Mouse (Mus musculus) forebrain, embryonic 11.5 days (tissue): ENCODE measurements around the gene Pus3. TPM values are rescaled to one million over a fixed set of nuclear protein-coding genes. Genes with fewer than 3 reads are reported as not detected.
A peak's percentile ranks its signal among the peaks of the same experiment; 100 is the strongest.

Source experiments
- ATAC-seq: fragments of 200-750 bp; cut with Nextera tagmentation; replicated peaks from 2 replicates; pipeline ENCODE4 v1.8.0; 2017; ENCODE audit warnings: moderate TSS enrichment; ENCODE audit not compliant: low FRiP score
- DNase-seq: peaks from one replicate; pipeline ENCODE4 v3.0.0-alpha.2; 2017; ENCODE audit warnings: low spot score
- H3K27ac ChIP-seq: fragments of 300-500 bp; sonication (generic); 2 replicates; pipeline ENCODE4 v1.5.1; 2014; ENCODE audit warnings: low read depth, low read length
- H3K27me3 ChIP-seq: fragments of 300-500 bp; sonication (generic); 2 replicates; pipeline ENCODE4 v1.6.1; 2014; ENCODE audit warnings: mild to moderate bottlenecking, low read length, mixed read lengths; ENCODE audit not compliant: control insufficient read depth, insufficient read depth
- H3K36me3 ChIP-seq: fragments of 300-500 bp; sonication (generic); 2 replicates; pipeline ENCODE4 v1.6.1; 2014; ENCODE audit warnings: mild to moderate bottlenecking, low read length, moderate library complexity, mixed read lengths; ENCODE audit not compliant: control insufficient read depth, insufficient read depth
- H3K4me1 ChIP-seq: fragments of 300-500 bp; sonication (generic); replicated peaks from 2 replicates; pipeline ENCODE4 v1.6.1; 2014; ENCODE audit warnings: low read length, mixed read lengths; ENCODE audit not compliant: control insufficient read depth, insufficient read depth
- H3K4me2 ChIP-seq: fragments of 300-500 bp; sonication (generic); 2 replicates; pipeline ENCODE4 v1.6.1; 2014; ENCODE audit warnings: low read depth, mild to moderate bottlenecking, low read length, moderate library complexity, mixed read lengths; ENCODE audit not compliant: severe bottlenecking
- H3K4me3 ChIP-seq: fragments of 300-500 bp; sonication (generic); 2 replicates; pipeline ENCODE4 v1.5.1; 2014; ENCODE audit warnings: low read depth, low read length
- H3K9ac ChIP-seq: fragments of 300-500 bp; sonication (generic); 2 replicates; pipeline ENCODE4 v1.6.1; 2014; ENCODE audit warnings: low read length
- H3K9me3 ChIP-seq: fragments of 300-500 bp; sonication (generic); 2 replicates; pipeline ENCODE4 v1.6.1; 2016; ENCODE audit warnings: low read length, mixed read lengths; ENCODE audit not compliant: control insufficient read depth
- WGBS: fragments of 180-500 bp; shearing (Covaris S2); extraction: QIAGEN DNeasy Blood & Tissue Kit; methylation state at CpG from one replicate; pipeline ENCODE4 v1.1.7; 2014; 5-methylcytosine and 5-hydroxymethylcytosine counted together
- polyA plus RNA-seq: library from polyadenylated mRNA; unstranded; fragments of >200 nt; fragmentation: Nextera tagmentation; extraction: Ambion mirVana; gene quantifications from 2 replicates; pipeline ENCODE4 v1.2.1, GENCODE M21; 2014

Pus3 gene
- polyA plus RNA-seq, result 21.8 TPM in 2 replicates

GRCm38 (mm10) chr9:35558257-35559008, at the start of gene Pus3, which contains the start of gene Ddx25:
Gene Pus3 (plus strand): TSS chr9:35558595.
Gene Ddx25 (minus strand): TSS chr9:35558528.
- Histone ChIP-seq H3K9me3 (no peaks in the 10 kb centered on the region), H3K4me3 (peak within 1 kb of the TSS; percentile 65), H3K36me3 (peaks cover 7% of the 10 kb centered on the region; the same call in 1 of the 2 replicates), H3K4me2 (peak within 1 kb of the TSS; percentile 92), H3K27ac (peak within 1 kb of the TSS; percentile 20; the same call in 1 of the 2 replicates), H3K9ac (peak within 1 kb of the TSS; percentile 69), H3K27me3 (peaks cover 4% of the 10 kb centered on the region; the same call in 1 of the 2 replicates), H3K4me1 (no peaks in the 10 kb centered on the region; the same call in 1 of the 2 replicates)
- peak; percentile 89 for DNase-seq
- under 1% methylated on average over 58 of the region's 59 CpGs for WGBS
- ATAC-seq, result peak; percentile 86

GRCm38 (mm10) chr9:35513900-35514299, 44.5 kb upstream of the Pus3 start:
- Histone ChIP-seq H3K27ac (no peak overlapping the region), H3K9me3 (no peaks in the 10 kb centered on the region), H3K27me3 (no peaks in the 10 kb centered on the region), H3K4me1 (no peaks in the 10 kb centered on the region), H3K4me2 (no peak overlapping the region), H3K4me3 (no peak overlapping the region), H3K36me3 (no peaks in the 10 kb centered on the region), H3K9ac (no peak overlapping the region)
- 84% methylated on average over 4 of the region's 4 CpGs for WGBS
- DNase-seq (no peak), ATAC-seq (no peak)

- Histone ChIP-seq H3K4me1 (no peaks in the 10 kb centered on the region), H3K9me3 (no peaks in the 10 kb centered on the region), H3K9ac (no peak overlapping the region), H3K4me3 (no peak overlapping the region), H3K36me3 (no peaks in the 10 kb centered on the region), H3K27me3 (no peaks in the 10 kb centered on the region), H3K27ac (no peak overlapping the region), H3K4me2 (no peak overlapping the region)
- WGBS, result 91% methylated on average over 5 of the region's 5 CpGs
- ATAC-seq (no peak), DNase-seq (peak; percentile 41)
Measured at GRCm38 (mm10) chr9:35516182-35516581, 42.2 kb upstream of the Pus3 start.

DNA sequence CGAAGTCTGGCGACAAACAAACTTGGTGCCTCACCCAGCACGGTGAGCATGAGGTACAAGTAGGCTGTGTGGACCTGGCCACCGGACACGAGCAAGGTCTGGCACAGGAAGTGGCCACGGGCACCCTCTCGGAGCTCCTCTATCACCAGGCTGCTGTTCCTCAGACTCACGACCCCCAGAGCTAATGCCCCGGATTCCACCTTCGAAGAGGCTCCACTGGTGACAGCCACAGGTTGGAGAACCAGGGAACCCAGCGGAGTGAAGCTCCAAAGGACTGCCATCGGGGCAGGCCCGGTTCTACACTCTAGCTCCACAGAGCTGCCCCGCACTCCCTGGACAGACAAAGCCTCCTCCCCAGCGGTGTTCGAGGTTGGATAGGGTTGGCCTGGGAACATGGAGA, 41.7 kb upstream of the Pus3 start:
- no peak overlapping the region for H3K4me2 ChIP-seq
- no peak overlapping the region for H3K9ac ChIP-seq
- 89% methylated on average over 16 of the region's 16 CpGs for WGBS
- no peaks in the 10 kb centered on the region for H3K27me3 ChIP-seq
- H3K27ac ChIP-seq, result no peak overlapping the region
- H3K4me3 ChIP-seq, result no peak overlapping the region
- no peaks in the 10 kb centered on the region for H3K4me1 ChIP-seq
- no peaks in the 10 kb centered on the region for H3K9me3 ChIP-seq
- no peaks in the 10 kb centered on the region for H3K36me3 ChIP-seq
- DNase-seq, result peak; percentile 38
- no peak for ATAC-seq

DNA sequence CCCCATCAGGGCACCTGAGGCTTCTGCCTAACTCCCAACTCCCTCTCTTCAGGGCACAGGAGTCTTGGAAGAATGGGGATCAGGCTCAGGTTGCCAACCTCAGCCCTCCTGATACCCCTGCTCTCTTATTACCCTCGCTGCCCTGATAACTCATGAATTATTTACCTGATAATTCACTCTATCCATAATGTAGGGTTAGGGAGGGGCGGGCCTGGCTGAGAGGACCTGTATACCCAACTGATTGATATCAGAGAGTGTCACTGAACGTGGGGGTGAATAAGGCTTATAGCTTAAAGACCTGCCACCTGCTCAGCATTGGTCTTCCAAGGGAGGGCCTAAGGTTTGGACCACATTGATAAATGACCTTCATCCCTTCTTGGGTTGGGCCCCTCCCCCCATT, 40.2 kb upstream of the Pus3 start, which contains the start of gene Gm1113:
Gm1113 (minus strand) TSS at position 101 of the 400 bp plus-strand sequence.
- Histone ChIP-seq H3K4me2 (no peak within 1 kb of the TSS), H3K9ac (no peak within 1 kb of the TSS), H3K27ac (no peak within 1 kb of the TSS), H3K4me1 (no peaks in the 10 kb centered on the region), H3K27me3 (no peaks in the 10 kb centered on the region), H3K4me3 (no peak within 1 kb of the TSS), H3K36me3 (no peaks in the 10 kb centered on the region), H3K9me3 (no peaks in the 10 kb centered on the region)
- DNase-seq (no peak), ATAC-seq (no peak)
- 70% methylated on average over 3 of the region's 3 CpGs for WGBS

GRCm38 (mm10) chr9:35520631-35521348, 37.6 kb upstream of the Pus3 start:
- no peak overlapping the region for H3K27ac ChIP-seq
- H3K27me3 ChIP-seq, result no peaks in the 10 kb centered on the region
- no peak overlapping the region for H3K9ac ChIP-seq
- DNase-seq (peak; percentile 6), ATAC-seq (no peak)
- no peak overlapping the region for H3K4me3 ChIP-seq
- 77% methylated on average over 6 of the region's 6 CpGs for WGBS
- H3K36me3 ChIP-seq, result no peaks in the 10 kb centered on the region
- H3K4me1 ChIP-seq, result no peaks in the 10 kb centered on the region; the same call in 1 of the 2 replicates
- H3K4me2 ChIP-seq, result no peak overlapping the region
- H3K9me3 ChIP-seq, result no peaks in the 10 kb centered on the region

DNA sequence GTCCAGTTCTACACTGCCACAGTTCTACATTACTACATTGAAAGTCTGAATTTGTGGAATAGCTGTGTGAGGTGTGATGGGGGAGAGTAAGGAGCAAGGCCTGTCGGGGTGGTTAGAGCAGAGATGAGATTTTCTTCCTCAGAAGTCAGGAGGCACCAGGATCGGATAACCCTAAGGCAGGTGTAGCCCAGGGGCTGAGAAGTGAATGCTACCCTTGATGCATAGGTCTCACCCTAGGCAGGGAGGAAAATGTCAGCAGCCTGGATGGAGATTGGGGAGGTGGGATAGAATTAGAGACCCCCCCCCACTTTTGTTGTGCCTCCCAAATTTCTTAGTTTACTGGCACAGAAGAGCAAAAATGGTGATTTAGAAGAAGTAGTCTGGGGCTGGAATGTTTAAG, 36.2 kb upstream of the Pus3 start:
- H3K36me3 ChIP-seq, result no peaks in the 10 kb centered on the region
- ATAC-seq (no peak), DNase-seq (no peak)
- no peaks in the 10 kb centered on the region for H3K9me3 ChIP-seq
- H3K9ac ChIP-seq, result no peak overlapping the region
- H3K4me3 ChIP-seq, result no peak overlapping the region
- WGBS, result 77% methylated on average over 2 of the region's 2 CpGs
- no peak overlapping the region for H3K4me2 ChIP-seq
- no peaks in the 10 kb centered on the region; the same call in 1 of the 2 replicates for H3K4me1 ChIP-seq
- no peak overlapping the region for H3K27ac ChIP-seq
- H3K27me3 ChIP-seq, result no peaks in the 10 kb centered on the region

- WGBS, result 81% methylated on average over 1 of the region's 1 CpGs
- no peak; the same call in 1 of the 2 replicates for ATAC-seq
- H3K27me3 ChIP-seq, result no peaks in the 10 kb centered on the region
- no peaks in the 10 kb centered on the region for H3K9me3 ChIP-seq
- no peak overlapping the region for H3K4me2 ChIP-seq
- H3K4me3 ChIP-seq, result no peak overlapping the region
- H3K36me3 ChIP-seq, result no peaks in the 10 kb centered on the region
- peak; percentile 28 for DNase-seq
- no peak overlapping the region for H3K27ac ChIP-seq
- H3K4me1 ChIP-seq, result no peaks in the 10 kb centered on the region; the same call in 1 of the 2 replicates
- H3K9ac ChIP-seq, result no peak overlapping the region
Measured at GRCm38 (mm10) chr9:35522821-35523515, 35.4 kb upstream of the Pus3 start.
